Mouse (Mus musculus): Measurements from ENCODE around the gene Fen1. TPM values are rescaled to one million over a fixed set of nuclear protein-coding genes. Genes with fewer than 3 reads are reported as not detected.
"Not testable (repeated sequence)": the region's sequence is repeated elsewhere in the genome, so short reads cannot be mapped to it uniquely, and the experiment has no call there.

The Fen1 gene
- polyA plus RNA-seq, 1 experiment from 2014 or later: 30.4 TPM

DNA sequence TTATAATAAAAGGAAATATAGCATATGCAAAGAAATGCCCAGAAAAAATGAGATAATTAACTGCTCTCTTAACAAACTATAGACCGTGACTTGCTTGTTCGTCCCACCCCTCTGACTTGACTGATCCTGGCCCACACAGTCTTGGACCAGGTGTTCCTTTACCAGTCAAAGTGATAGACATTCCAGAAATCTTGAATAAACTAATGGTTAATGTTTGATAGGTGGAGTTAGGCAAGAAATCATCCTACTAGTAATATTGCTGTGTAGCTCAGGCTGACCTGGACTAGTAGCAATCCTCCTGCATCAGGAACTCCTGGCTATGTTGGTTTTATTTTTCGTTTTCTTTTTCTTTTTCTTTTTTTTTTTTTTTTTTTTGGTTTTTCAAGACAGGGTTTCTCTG is 35.5 kb downstream of the Fen1 start:
- Histone ChIP-seq H3K27ac (ENCODE audit: low read depth, low read length) (no peak overlapping the region), H3K9me3 (ENCODE audit: control insufficient read depth) (no peaks in the 10 kb centered on the region), H3K36me3 (ENCODE audit: control insufficient read depth, insufficient read depth) (no peaks in the 10 kb centered on the region), H3K4me2 (replicated peaks; ENCODE audit: low read depth) (no peak overlapping the region), H3K27me3 (replicated peaks; ENCODE audit: control insufficient read depth, insufficient read depth, low read length) (no peaks in the 10 kb centered on the region), H3K4me1 (replicated peaks; ENCODE audit: control insufficient read depth, insufficient read depth, low read length) (no peaks in the 10 kb centered on the region), H3K9ac (ENCODE audit: low read depth, low read length) (no peak overlapping the region), H3K4me3 (ENCODE audit: low read depth, low read length) (no peak overlapping the region)
- ATAC-seq: no peak
- WGBS: 73% methylated on average over 3 of the region's 3 CpGs
- TF ChIP-seq CTCF (IDR thresholded peaks at IDR 0.05; ENCODE audit: low read depth): no peak

- no peak for ATAC-seq
- no peak overlapping the region for H3K9ac ChIP-seq (ENCODE audit: low read depth, low read length)
- WGBS: 78% methylated on average over 1 of the region's 1 CpGs
- no peak overlapping the region for H3K4me3 ChIP-seq (ENCODE audit: low read depth, low read length)
- no peak overlapping the region for H3K4me2 ChIP-seq (replicated peaks; ENCODE audit: low read depth)
- H3K27ac ChIP-seq (ENCODE audit: low read depth, low read length): no peak overlapping the region
- no peaks in the 10 kb centered on the region for H3K9me3 ChIP-seq (ENCODE audit: control insufficient read depth)
- no peaks in the 10 kb centered on the region for H3K4me1 ChIP-seq (replicated peaks; ENCODE audit: control insufficient read depth, insufficient read depth, low read length)
- H3K27me3 ChIP-seq (replicated peaks; ENCODE audit: control insufficient read depth, insufficient read depth, low read length): no peaks in the 10 kb centered on the region
- TF ChIP-seq CTCF (IDR thresholded peaks at IDR 0.05; ENCODE audit: low read depth): no peak
- no peaks in the 10 kb centered on the region for H3K36me3 ChIP-seq (ENCODE audit: control insufficient read depth, insufficient read depth)
These were observed 36.0 kb downstream of the Fen1 start for GRCm38 (mm10) chr19:10167951-10168350.

DNA sequence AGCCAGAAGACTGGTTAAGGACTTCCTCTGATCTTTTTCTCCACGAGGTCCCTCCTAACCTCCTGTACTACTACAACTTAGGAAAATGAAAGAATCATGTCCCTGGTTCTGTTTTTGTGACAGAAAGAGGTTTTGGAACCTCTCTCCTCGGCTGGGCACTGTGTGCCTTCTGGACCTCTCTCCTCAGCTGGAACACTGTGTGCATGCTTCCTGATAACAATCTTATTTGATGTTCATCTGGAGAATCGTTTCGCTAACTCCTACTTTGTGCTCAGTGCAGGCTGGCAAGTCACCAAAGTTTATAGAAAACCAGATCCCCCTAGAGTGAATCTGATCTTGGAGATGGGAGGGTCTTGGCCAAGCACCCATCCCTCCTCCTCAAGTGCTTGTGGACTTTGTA is 36.9 kb downstream of the Fen1 start:
- TF ChIP-seq CTCF (IDR thresholded peaks at IDR 0.05; ENCODE audit: low read depth): no peak
- Histone ChIP-seq H3K27ac (ENCODE audit: low read depth, low read length) (no peak overlapping the region), H3K36me3 (ENCODE audit: control insufficient read depth, insufficient read depth) (no peaks in the 10 kb centered on the region), H3K4me2 (replicated peaks; ENCODE audit: low read depth) (no peak overlapping the region), H3K27me3 (replicated peaks; ENCODE audit: control insufficient read depth, insufficient read depth, low read length) (no peaks in the 10 kb centered on the region), H3K4me1 (replicated peaks; ENCODE audit: control insufficient read depth, insufficient read depth, low read length) (no peaks in the 10 kb centered on the region), H3K4me3 (ENCODE audit: low read depth, low read length) (no peak overlapping the region), H3K9me3 (ENCODE audit: control insufficient read depth) (no peaks in the 10 kb centered on the region), H3K9ac (ENCODE audit: low read depth, low read length) (no peak overlapping the region)
- 65% methylated on average over 4 of the region's 4 CpGs for WGBS
- ATAC-seq: no peak

GRCm38 (mm10) chr19:10165928-10166327 is 38.0 kb downstream of the Fen1 start:
- H3K27me3 ChIP-seq (replicated peaks; ENCODE audit: control insufficient read depth, insufficient read depth, low read length); H3K4me1 ChIP-seq (replicated peaks; ENCODE audit: control insufficient read depth, insufficient read depth, low read length); H3K9ac ChIP-seq (ENCODE audit: low read depth, low read length); H3K9me3 ChIP-seq (ENCODE audit: control insufficient read depth); H3K36me3 ChIP-seq (ENCODE audit: control insufficient read depth, insufficient read depth); H3K4me2 ChIP-seq (replicated peaks; ENCODE audit: low read depth); ATAC-seq; H3K4me3 ChIP-seq (ENCODE audit: low read depth, low read length); H3K27ac ChIP-seq (ENCODE audit: low read depth, low read length): not testable (repeated sequence)
- 82% methylated on average over 4 of the region's 4 CpGs for WGBS

DNA sequence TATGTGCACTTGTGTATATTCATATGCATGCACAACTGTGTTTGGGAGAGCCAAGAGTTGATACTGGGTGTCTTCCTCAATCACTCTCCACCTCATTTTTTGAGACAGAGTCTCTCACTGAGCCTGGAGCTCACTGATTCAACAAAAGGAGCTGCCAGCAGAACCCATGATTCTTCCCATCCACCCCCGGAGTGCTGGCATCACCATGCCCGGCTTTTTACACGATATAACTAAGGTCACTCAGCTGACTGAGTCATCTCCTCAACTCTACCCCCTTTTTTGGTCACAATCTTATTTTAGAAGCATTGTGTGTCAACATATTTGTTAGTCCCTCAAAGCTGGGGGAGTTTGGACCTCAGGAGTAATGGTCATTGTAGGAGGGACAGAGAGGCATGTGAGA is 40.1 kb downstream of the Fen1 start:
- H3K4me1 ChIP-seq (replicated peaks; ENCODE audit: control insufficient read depth, insufficient read depth, low read length): no peaks in the 10 kb centered on the region
- H3K4me2 ChIP-seq (replicated peaks; ENCODE audit: low read depth): no peak overlapping the region
- TF ChIP-seq CTCF (IDR thresholded peaks at IDR 0.05; ENCODE audit: low read depth): no peak
- H3K27me3 ChIP-seq (replicated peaks; ENCODE audit: control insufficient read depth, insufficient read depth, low read length): no peaks in the 10 kb centered on the region
- ATAC-seq: no peak
- 84% methylated on average over 3 of the region's 3 CpGs for WGBS
- no peaks in the 10 kb centered on the region for H3K9me3 ChIP-seq (ENCODE audit: control insufficient read depth)
- no peaks in the 10 kb centered on the region for H3K36me3 ChIP-seq (ENCODE audit: control insufficient read depth, insufficient read depth)
- no peak overlapping the region for H3K9ac ChIP-seq (ENCODE audit: low read depth, low read length)
- no peak overlapping the region for H3K4me3 ChIP-seq (ENCODE audit: low read depth, low read length)
- no peak overlapping the region for H3K27ac ChIP-seq (ENCODE audit: low read depth, low read length)

DNA sequence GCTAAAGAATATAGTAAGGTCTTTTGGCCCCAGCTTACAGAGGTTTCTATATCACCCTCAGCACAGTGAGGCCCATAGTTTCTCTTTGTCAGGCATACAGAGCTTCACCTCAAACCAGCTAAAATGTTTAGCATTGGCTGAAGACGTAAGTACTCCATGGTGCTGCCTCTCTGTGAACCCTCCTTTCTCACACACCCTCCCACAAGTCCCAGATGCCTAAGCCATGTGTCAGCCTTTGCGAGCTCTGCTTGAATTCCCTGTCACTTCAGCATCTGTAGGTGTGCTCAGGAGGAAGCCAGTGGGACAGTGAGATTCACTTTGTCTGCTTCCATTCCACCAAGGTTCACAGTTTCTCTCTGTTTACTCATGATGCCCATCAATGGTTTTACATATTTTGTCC is 46.2 kb downstream of the Fen1 start:
- Histone ChIP-seq H3K27ac (ENCODE audit: low read depth, low read length) (no peak overlapping the region), H3K36me3 (ENCODE audit: control insufficient read depth, insufficient read depth) (no peaks in the 10 kb centered on the region), H3K9ac (ENCODE audit: low read depth, low read length) (no peak overlapping the region), H3K9me3 (ENCODE audit: control insufficient read depth) (no peaks in the 10 kb centered on the region), H3K4me3 (ENCODE audit: low read depth, low read length) (no peak overlapping the region), H3K4me1 (replicated peaks; ENCODE audit: control insufficient read depth, insufficient read depth, low read length) (no peaks in the 10 kb centered on the region), H3K4me2 (replicated peaks; ENCODE audit: low read depth) (no peak overlapping the region), H3K27me3 (replicated peaks; ENCODE audit: control insufficient read depth, insufficient read depth, low read length) (no peaks in the 10 kb centered on the region)
- ATAC-seq: no peak
- 83% methylated on average over 2 of the region's 2 CpGs for WGBS
- no peak for TF ChIP-seq CTCF (IDR thresholded peaks at IDR 0.05; ENCODE audit: low read depth)

DNA sequence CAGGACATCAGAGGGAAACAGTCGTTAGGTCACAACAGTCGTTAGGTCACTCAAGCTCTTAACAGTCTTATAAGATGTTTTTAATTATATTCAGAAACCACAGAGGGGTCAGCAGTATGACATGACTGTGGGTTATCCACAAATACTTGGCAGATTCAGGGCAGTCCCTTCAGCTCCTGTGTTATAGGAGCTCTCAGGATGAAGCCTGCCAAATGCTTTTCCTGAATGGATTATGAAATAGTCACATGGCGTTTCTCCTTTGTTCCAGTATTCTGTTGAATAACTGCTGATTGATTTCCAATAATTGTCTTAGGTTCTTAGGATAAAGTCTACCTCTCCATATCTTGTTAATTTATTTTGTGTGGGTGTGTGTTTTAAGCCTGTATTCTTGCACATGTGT is 54.8 kb downstream of the Fen1 start:
- TF ChIP-seq CTCF (IDR thresholded peaks at IDR 0.05; ENCODE audit: low read depth): no peak
- no peaks in the 10 kb centered on the region for H3K9me3 ChIP-seq (ENCODE audit: control insufficient read depth)
- no peak overlapping the region for H3K4me2 ChIP-seq (replicated peaks; ENCODE audit: low read depth)
- no peaks in the 10 kb centered on the region for H3K36me3 ChIP-seq (ENCODE audit: control insufficient read depth, insufficient read depth)
- H3K4me1 ChIP-seq (replicated peaks; ENCODE audit: control insufficient read depth, insufficient read depth, low read length): no peaks in the 10 kb centered on the region
- H3K4me3 ChIP-seq (ENCODE audit: low read depth, low read length): no peak overlapping the region
- no peak for ATAC-seq
- no peaks in the 10 kb centered on the region for H3K27me3 ChIP-seq (replicated peaks; ENCODE audit: control insufficient read depth, insufficient read depth, low read length)
- H3K27ac ChIP-seq (ENCODE audit: low read depth, low read length): no peak overlapping the region
- H3K9ac ChIP-seq (ENCODE audit: low read depth, low read length): no peak overlapping the region
- 69% methylated on average over 3 of the region's 3 CpGs for WGBS

Small RNA genes lying within 50 kb of the gene (microRNA-seq; reads per million reads assigned to microRNA genes)
- 0.82 reads per million for gene Mir6993

Other genes with a start within 250 kb of the Fen1 start
- gene Fth1, start 223.6 kb downstream of the Fen1 start, polyA plus RNA-seq (2015; fragmentation: Nextera tagmentation; extraction: Ambion mirVana): 6,780 and 7,050 TPM in 2 replicates
- gene Best1, start 202.5 kb downstream of the Fen1 start, polyA plus RNA-seq (2015; fragmentation: Nextera tagmentation; extraction: Ambion mirVana): 0.61 and 0.89 TPM in 2 replicates
- gene Rab3il1, start 202.5 kb downstream of the Fen1 start, polyA plus RNA-seq (2015; fragmentation: Nextera tagmentation; extraction: Ambion mirVana): 63.6 and 65.8 TPM in 2 replicates
- 4.7 and 4.8 TPM in 2 replicates for gene Fads3, start 162.6 kb downstream of the Fen1 start, polyA plus RNA-seq (2015; fragmentation: Nextera tagmentation; extraction: Ambion mirVana)
- 46.8 and 54.2 TPM in 2 replicates for gene Fads2, start 102.4 kb downstream of the Fen1 start, polyA plus RNA-seq (2015; fragmentation: Nextera tagmentation; extraction: Ambion mirVana)
- 26.9 and 29.8 TPM in 2 replicates for gene Fads1, start 21.3 kb downstream of the Fen1 start, polyA plus RNA-seq (2015; fragmentation: Nextera tagmentation; extraction: Ambion mirVana)
- 339 and 369 TPM in 2 replicates for gene Tmem258, start 155 bp downstream of the Fen1 start, polyA plus RNA-seq (2015; fragmentation: Nextera tagmentation; extraction: Ambion mirVana)
- gene Myrf, start 36.6 kb upstream of the Fen1 start, polyA plus RNA-seq (2015; fragmentation: Nextera tagmentation; extraction: Ambion mirVana): 4.1 and 4.5 TPM in 2 replicates
- gene Dagla, start 100.7 kb upstream of the Fen1 start, polyA plus RNA-seq (2015; fragmentation: Nextera tagmentation; extraction: Ambion mirVana): 1.3 TPM in 2 replicates
- 1.9 TPM in 2 replicates for gene Syt7, start 184.9 kb upstream of the Fen1 start, polyA plus RNA-seq (2015; fragmentation: Nextera tagmentation; extraction: Ambion mirVana)